Mouse (Mus musculus) limb, embryonic 10.5 days (tissue): ENCODE data around the gene Phb2. TPM values are rescaled to one million over a fixed set of nuclear protein-coding genes. Genes with fewer than 3 reads are reported as not detected.
A peak's percentile ranks its signal among the peaks of the same experiment; 100 is the strongest.

ENCODE experiments used
- DNase-seq: peaks from one replicate; pipeline ENCODE4 v3.0.0-alpha.2; 2017; ENCODE audit warnings: low spot score
- H3K27ac ChIP-seq: fragments of 300-500 bp; sonication (generic); 2 replicates; pipeline ENCODE4 v1.5.1; 2016; ENCODE audit warnings: mild to moderate bottlenecking
- H3K27me3 ChIP-seq: fragments of 300-500 bp; sonication (generic); 2 replicates; pipeline ENCODE4 v1.6.1; 2016; ENCODE audit warnings: low read depth, mild to moderate bottlenecking; ENCODE audit not compliant: poor library complexity, severe bottlenecking
- H3K36me3 ChIP-seq: fragments of 300-500 bp; sonication (generic); 2 replicates; pipeline ENCODE4 v1.6.1; 2016; ENCODE audit warnings: mild to moderate bottlenecking, moderate library complexity
- H3K4me1 ChIP-seq: fragments of 300-500 bp; sonication (generic); 2 replicates; pipeline ENCODE4 v1.6.1; 2016
- H3K4me3 ChIP-seq: fragments of 300-500 bp; sonication (generic); 2 replicates; pipeline ENCODE4 v1.5.1; 2016; ENCODE audit warnings: mild to moderate bottlenecking, moderate library complexity
- H3K9me3 ChIP-seq: fragments of 300-500 bp; sonication (generic); replicated peaks from 2 replicates; pipeline ENCODE4 v1.6.1; 2016; ENCODE audit warnings: mild to moderate bottlenecking
- WGBS: fragments of 180-500 bp; shearing (Covaris S2); methylation state at CpG from one replicate; pipeline ENCODE4 v1.1.7; 2016; 5-methylcytosine and 5-hydroxymethylcytosine counted together
- polyA plus RNA-seq: library from polyadenylated mRNA; unstranded; fragments of >200 nt; fragmentation: Nextera tagmentation; extraction: Ambion mirVana; gene quantifications from 2 replicates; pipeline ENCODE4 v1.2.1, GENCODE M21; 2016

Phb2 gene
- polyA plus RNA-seq, 1 experiment from 2014 or later: 501 TPM

DNA sequence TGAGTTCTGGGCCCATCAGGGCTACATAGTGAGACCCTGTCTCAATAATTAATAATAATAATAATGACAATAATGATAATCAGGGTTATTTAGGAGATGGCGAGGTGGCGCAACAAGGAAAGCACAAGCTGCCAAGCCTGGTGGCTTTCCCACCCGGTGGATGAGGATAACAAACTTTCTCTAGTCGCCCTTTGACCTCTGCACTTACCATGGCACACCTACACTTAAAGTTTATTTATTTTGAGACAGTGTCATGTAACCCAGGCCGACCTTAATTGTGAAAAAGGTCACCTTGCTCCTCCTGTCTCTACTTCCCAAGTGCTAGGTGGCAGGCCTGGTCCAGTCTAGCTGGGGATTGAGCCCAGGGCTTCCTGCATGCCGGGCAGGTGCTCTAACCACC, 13.4 kb upstream of the Phb2 start:
- H3K36me3 ChIP-seq: peaks cover 62% of the 10 kb centered on the region
- H3K27ac ChIP-seq: no peak overlapping the region
- H3K27me3 ChIP-seq: no peaks in the 10 kb centered on the region
- peaks cover 8% of the 10 kb centered on the region for H3K4me1 ChIP-seq
- no peak overlapping the region for H3K4me3 ChIP-seq
- H3K9me3 ChIP-seq: no peaks in the 10 kb centered on the region
- DNase-seq: no peak
- WGBS: 85% methylated on average over 6 of the region's 6 CpGs

DNA sequence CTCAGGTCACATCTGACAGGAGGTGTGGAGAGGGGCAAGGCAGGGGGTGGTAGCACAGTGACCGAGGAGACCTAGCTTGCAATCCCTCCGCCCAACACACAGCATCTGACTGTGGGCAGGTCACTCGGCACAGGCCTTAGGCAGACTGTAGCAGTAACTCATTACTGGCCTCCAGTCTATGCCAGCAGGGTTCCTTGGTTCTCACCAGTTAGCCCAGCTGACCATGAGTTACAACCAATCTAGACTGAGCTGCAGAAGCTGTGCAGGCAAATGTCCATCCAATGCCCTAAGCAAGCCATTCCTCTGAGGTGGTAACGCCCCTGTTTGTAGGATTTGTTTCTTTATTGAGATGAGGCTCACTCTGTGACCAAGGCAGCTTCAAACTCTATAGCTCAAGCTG, 12.8 kb upstream of the Phb2 start:
- WGBS: 87% methylated on average over 4 of the region's 4 CpGs
- H3K9me3 ChIP-seq: no peaks in the 10 kb centered on the region
- no peak for DNase-seq
- no peak overlapping the region for H3K4me3 ChIP-seq
- peaks cover 68% of the 10 kb centered on the region for H3K36me3 ChIP-seq
- no peak overlapping the region for H3K27ac ChIP-seq
- no peaks in the 10 kb centered on the region for H3K27me3 ChIP-seq
- 0 out of 2 replicates have a peak, but pooled peaks cover 2% of the 10 kb centered on the region for H3K4me1 ChIP-seq

DNA sequence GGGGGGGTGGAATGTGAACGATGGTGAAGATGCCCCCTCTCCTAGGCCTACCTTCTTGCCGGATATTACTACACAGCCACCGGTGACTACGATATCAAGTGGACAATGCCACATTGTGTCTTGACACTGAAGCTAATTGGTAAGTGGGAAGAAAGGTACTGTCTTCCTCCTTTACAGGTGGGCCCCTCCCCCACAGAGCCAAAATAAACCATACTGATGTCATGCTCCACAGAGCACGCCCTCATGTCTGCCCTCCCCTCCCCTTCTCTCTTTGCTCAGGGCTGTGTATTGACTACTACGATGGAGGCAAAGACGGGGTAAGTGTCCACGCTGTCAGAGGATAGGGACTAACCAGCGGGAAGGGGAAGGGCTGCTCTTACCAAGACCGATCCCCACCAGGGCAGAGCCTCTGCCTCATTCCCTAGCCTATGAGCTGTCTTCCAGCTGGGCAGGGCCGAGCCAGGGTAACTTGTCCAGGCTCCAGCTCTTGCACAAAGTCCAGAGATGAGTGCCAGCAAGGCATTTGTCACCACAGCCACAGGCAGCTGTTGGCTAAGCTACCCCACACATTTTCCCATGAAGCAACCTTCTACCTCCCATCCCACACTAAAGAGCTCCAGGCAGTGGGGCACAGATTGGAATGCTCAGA, 12.1 kb upstream of the Phb2 start:
- Histone ChIP-seq H3K9me3 (no peaks in the 10 kb centered on the region), H3K4me3 (no peak overlapping the region), H3K27ac (no peak overlapping the region), H3K36me3 (peaks cover 75% of the 10 kb centered on the region), H3K4me1 (no peaks in the 10 kb centered on the region), H3K27me3 (no peaks in the 10 kb centered on the region)
- 89% methylated on average over 11 of the region's 11 CpGs for WGBS
- no peak for DNase-seq

DNA sequence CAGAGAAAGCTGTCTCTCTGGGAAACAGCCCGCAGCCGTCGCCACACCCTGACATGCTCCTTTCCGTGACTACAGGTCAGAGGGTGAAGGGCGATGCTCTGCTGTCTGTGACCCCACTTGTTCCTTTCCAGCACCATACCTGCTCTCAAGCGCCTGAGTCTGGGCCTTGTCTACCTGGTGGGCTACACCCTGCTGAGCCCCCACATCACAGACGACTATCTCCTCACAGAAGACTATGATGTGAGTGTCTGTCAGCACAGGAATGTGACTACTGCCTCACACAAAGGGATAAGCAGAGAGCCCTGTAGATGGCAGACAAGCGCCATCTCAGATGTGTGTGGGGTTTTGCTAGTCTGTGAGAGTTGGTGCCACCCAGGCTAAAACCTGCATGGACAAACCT, 10.8 kb upstream of the Phb2 start:
- Histone ChIP-seq H3K4me1 (no peaks in the 10 kb centered on the region), H3K36me3 (peaks cover 80% of the 10 kb centered on the region), H3K27ac (no peak overlapping the region), H3K27me3 (no peaks in the 10 kb centered on the region), H3K4me3 (no peak overlapping the region), H3K9me3 (no peaks in the 10 kb centered on the region)
- 86% methylated on average over 8 of the region's 8 CpGs for WGBS
- no peak for DNase-seq

DNA sequence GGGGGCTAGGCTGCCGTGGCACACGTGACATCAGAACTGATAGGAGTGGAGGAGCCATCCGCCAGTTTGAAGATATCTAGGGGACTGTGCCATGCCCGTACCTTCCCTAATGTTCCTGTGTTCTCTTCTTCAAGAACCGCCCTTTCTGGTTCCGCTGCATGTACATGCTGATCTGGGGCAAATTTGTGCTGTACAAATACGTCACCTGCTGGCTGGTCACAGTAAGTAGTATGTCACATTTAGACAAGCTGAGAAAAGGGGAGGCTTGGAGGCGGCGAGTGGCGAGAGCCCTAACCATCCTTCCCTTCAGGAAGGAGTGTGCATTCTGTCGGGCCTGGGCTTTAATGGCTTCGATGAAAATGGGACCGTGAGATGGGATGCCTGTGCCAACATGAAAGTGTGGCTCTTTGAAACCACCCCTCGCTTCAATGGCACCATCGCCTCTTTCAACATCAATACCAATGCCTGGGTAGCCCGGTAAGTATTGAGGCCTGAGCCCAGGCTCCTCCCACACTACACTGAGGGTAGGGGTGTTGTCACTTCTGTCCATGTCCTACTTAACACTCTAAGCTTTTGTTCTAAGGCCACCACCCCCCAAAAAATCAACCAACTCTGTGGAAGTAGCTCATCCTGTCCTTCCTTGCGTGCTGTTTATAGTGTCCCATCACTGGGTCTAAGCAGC, 9.9 kb upstream of the Phb2 start:
- Histone ChIP-seq H3K27ac (no peak overlapping the region), H3K36me3 (peaks cover 89% of the 10 kb centered on the region), H3K9me3 (no peaks in the 10 kb centered on the region), H3K27me3 (no peaks in the 10 kb centered on the region), H3K4me3 (no peak overlapping the region), H3K4me1 (no peaks in the 10 kb centered on the region)
- no peak for DNase-seq
- 92% methylated on average over 17 of the region's 17 CpGs for WGBS

DNA sequence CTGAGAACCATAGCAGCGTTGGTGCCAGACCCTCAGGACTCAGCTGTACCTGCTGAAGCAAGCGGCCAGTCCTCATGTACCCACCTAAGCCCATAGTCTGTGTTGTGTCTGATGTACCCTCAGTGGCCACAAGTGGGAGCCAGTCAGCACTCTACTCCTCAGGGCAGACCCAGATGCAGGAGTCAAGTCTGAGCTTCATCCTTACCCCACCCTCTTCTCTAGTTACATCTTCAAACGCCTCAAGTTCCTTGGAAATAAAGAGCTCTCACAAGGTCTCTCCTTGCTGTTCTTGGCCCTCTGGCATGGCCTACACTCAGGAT, 9.4 kb upstream of the Phb2 start:
- DNase-seq: peak; percentile 72
- Histone ChIP-seq H3K27me3 (no peaks in the 10 kb centered on the region), H3K36me3 (peaks cover 94% of the 10 kb centered on the region), H3K27ac (no peak overlapping the region), H3K4me3 (no peak overlapping the region), H3K4me1 (no peaks in the 10 kb centered on the region), H3K9me3 (no peaks in the 10 kb centered on the region)
- WGBS: 53% methylated on average over 3 of the region's 3 CpGs

DNA sequence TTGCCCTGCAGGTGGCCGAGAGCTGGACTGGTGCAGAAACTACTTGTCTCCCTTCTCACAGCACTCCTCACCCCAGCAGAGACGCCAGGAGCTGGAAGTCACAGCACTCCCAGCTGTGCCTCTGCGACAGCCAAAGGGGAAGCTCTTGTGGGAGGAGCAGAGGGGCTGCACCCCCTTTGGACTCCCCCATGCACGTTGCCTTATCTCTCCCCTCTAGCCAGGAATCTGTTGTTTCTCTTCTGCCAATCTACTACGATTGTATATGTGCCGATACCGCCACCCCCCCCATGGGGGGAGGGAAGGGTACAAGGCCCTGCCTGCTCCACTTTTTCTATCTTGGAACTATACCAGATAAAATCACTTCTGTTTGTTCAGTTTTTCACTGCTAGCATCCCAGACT, 8.3 kb upstream of the Phb2 start:
- Histone ChIP-seq H3K36me3 (peaks cover 100% of the 10 kb centered on the region), H3K27ac (no peak overlapping the region), H3K27me3 (no peaks in the 10 kb centered on the region), H3K9me3 (no peaks in the 10 kb centered on the region), H3K4me3 (no peak overlapping the region), H3K4me1 (no peaks in the 10 kb centered on the region)
- no peak for DNase-seq
- 82% methylated on average over 7 of the region's 7 CpGs for WGBS

DNA sequence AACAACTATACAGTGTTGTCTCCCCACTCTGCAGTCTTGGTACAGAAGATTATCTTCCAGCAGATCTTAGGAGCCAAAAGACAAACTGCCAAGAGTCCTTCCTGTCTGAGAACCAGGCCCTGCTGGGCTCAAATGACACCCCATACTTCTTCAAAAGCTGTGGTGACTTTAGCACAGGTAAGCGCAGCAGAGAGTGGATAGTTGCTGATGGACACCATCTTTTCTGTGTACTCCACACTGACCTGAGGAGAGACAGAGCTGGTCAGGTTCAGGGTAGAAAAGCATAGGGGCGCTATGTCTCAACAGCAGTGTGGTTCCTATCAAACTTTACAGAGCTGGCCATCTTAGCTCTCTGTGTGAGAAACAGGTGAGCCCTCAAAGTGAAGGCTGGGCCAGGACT, 7.7 kb upstream of the Phb2 start:
- Histone ChIP-seq H3K27ac (no peak overlapping the region), H3K9me3 (no peaks in the 10 kb centered on the region), H3K27me3 (no peaks in the 10 kb centered on the region), H3K4me1 (no peaks in the 10 kb centered on the region), H3K4me3 (no peak overlapping the region), H3K36me3 (peaks cover 100% of the 10 kb centered on the region)
- DNase-seq: no peak
- WGBS: 92% methylated on average over 2 of the region's 2 CpGs

DNA sequence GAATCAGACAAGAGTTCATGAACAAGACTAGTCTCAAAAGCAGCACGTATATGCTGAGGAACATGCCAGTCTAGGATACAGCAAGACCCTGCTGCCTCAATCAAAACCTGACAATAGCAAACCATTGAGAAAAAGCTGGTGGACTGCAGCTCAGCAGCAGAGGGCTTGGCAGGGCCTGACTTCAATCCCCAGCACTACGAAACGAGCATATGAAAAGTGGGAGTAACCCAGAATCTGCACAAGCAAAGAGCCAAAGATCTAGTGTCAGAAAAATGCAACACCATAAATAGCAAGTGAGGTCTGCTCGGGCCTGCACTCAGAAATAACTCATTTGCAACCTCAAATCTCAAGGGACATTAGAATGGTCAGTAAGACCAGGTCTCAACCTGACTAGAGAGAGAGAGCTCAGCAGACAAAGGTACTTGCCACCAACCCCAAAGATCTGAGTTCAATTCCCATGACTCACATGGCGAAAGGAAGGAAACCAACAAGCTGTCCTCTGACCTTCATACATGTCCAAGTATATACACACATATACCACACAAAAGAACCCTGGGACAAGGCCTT, 6.0 kb upstream of the Phb2 start:
- 87% methylated on average over 5 of the region's 5 CpGs for WGBS
- peaks cover 94% of the 10 kb centered on the region for H3K36me3 ChIP-seq
- DNase-seq: no peak

DNA sequence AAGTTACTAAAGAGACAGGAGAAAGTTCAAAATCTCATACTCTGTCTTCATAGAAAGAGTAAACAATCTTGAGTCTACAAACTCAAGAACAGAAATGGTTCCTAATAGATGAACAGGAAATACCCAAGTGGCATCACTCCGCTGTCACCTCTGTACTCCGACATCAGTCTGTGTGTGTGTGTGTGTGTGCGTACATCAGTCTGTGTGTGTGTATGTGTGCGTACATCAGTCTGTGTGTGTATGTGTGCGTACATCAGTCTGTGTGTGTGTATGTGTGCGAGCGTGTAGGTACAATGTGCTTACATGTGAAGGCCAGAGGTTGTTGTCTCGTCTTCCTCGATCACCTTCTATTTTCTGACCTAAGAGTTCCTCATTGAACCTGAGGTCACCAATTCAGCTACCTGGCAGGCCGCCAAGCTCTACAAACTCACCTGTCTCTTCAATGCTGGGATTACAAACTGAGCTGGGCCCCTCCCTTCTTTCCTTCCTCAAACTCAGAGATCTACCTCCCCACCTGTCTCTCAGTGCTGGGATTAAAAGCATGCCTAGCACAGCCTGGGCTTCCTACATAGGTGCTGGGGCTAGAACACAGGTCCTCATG, 3.7 kb upstream of the Phb2 start:
- H3K4me1 ChIP-seq: peaks cover 22% of the 10 kb centered on the region
- no peak overlapping the region for H3K4me3 ChIP-seq
- no peak for DNase-seq
- WGBS: 95% methylated on average over 10 of the region's 10 CpGs
- no peaks in the 10 kb centered on the region for H3K27me3 ChIP-seq
- H3K27ac ChIP-seq: no peak overlapping the region
- H3K9me3 ChIP-seq: no peaks in the 10 kb centered on the region
- H3K36me3 ChIP-seq: peaks cover 73% of the 10 kb centered on the region

More for the DNA sequence above, 6.0 kb upstream of the Phb2 start:
- no peaks in the 10 kb centered on the region for H3K9me3 ChIP-seq
- H3K27me3 ChIP-seq: no peaks in the 10 kb centered on the region
- no peak overlapping the region for H3K4me3 ChIP-seq
- no peak overlapping the region for H3K27ac ChIP-seq
- peaks cover 14% of the 10 kb centered on the region for H3K4me1 ChIP-seq

DNA sequence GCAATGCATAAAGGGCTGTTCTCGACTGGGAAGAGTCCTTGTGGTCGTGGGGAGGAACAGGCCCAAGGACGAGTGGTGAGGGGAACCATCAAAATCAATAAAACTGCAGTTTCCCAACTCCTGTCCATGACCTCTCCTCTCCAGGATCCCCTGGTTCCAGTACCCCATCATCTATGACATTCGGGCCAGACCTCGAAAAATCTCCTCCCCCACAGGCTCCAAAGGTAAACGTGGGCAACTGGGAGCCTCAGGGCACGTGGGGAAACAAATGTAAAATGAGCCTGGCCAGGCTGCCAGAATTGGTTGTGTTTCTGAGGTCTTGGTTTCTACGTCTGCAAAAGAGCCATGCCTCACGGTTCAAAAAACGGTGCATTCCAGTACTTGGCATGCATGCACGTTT, 782 bp downstream of the Phb2 start:
- Histone ChIP-seq H3K4me3 (peak overlapping the region; percentile 76), H3K27me3 (no peaks in the 10 kb centered on the region), H3K27ac (peak overlapping the region; percentile 91), H3K9me3 (no peaks in the 10 kb centered on the region), H3K36me3 (peaks cover 73% of the 10 kb centered on the region), H3K4me1 (peaks cover 32% of the 10 kb centered on the region)
- DNase-seq: no peak
- WGBS: 20% methylated on average over 11 of the region's 11 CpGs

DNA sequence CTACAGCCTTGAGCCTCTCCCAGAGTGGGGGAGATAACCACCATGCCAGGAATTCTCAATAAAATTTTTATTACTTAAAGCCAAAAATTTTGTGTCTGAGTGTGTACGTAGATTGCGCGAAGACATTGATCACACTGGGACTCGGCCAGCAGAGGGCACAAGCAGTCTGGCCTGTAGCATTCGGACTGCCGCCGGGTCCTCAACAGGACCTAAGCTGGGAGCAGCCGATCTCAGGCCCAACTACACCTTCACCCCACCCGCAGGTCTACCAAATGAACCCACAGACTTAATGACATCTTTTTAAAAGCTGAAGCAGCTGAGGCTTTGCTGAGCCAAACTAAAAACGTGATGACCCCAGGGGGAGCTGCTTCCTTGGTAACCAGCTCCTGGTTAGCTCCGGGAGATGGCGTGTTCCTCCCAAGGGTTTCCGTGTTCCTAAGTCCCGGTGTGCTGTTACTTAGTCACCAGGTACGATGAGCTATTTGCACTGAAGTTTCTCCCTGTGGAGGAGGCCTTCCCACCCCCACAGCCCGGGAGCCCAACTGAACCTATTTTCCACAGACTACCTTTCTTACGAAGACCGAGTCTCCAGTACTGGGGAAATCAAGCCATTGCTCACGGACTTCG, 4.8 kb downstream of the Phb2 start:
- no peak overlapping the region for H3K27ac ChIP-seq
- WGBS: 76% methylated on average over 20 of the region's 20 CpGs
- H3K4me1 ChIP-seq: peaks cover 37% of the 10 kb centered on the region
- H3K9me3 ChIP-seq: no peaks in the 10 kb centered on the region
- peaks cover 48% of the 10 kb centered on the region for H3K36me3 ChIP-seq
- peak; percentile 67 for DNase-seq
- no peak overlapping the region for H3K4me3 ChIP-seq
- H3K27me3 ChIP-seq: no peaks in the 10 kb centered on the region

DNA sequence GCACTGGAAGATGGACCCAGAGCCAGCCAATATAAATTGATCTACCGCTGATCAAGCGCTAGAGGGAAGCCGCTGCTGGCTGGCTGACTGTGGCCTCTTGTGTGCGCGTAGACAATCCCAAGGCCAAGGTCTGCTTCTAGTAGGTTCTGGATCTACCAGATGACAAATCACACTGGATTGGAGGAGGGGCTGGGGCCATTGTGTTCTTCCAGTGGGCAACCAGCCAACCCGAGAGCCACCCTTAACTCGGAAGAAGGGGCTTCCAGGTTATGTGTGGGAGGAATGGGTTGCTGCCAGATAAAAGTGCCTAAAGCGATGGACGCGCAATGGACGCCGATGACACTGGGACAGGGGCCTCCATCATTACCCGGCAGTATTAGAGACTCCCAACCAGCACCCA, 5.8 kb downstream of the Phb2 start:
- Histone ChIP-seq H3K27ac (no peak overlapping the region), H3K4me3 (0 out of 2 replicates have a peak overlapping the region, but pooled peaks have one; percentile 10), H3K36me3 (peaks cover 48% of the 10 kb centered on the region), H3K9me3 (no peaks in the 10 kb centered on the region), H3K4me1 (peaks cover 35% of the 10 kb centered on the region), H3K27me3 (no peaks in the 10 kb centered on the region)
- no peak for DNase-seq
- 73% methylated on average over 13 of the region's 13 CpGs for WGBS
